Mouse (Mus musculus): Measurements from ENCODE around the gene Ddx23. TPM values are rescaled to one million over a fixed set of nuclear protein-coding genes. Genes with fewer than 3 reads are reported as not detected.

The Ddx23 gene
- polyA plus RNA-seq, 1 experiment from 2014 or later: 26.4 TPM

- H3K4me1 ChIP-seq: peaks cover 7% of the 10 kb centered on the region
- no peaks in the 10 kb centered on the region for H3K9me3 ChIP-seq
- no peak for ATAC-seq (replicated peaks)
- WGBS: 82% methylated on average over 11 of the region's 11 CpGs
- no peaks in the 10 kb centered on the region for H3K27me3 ChIP-seq (replicated peaks)
- no peak overlapping the region for H3K9ac ChIP-seq
- H3K4me3 ChIP-seq: no peak overlapping the region
- H3K27ac ChIP-seq: no peak overlapping the region
- no peak overlapping the region for H3K4me2 ChIP-seq
- no peaks in the 10 kb centered on the region for H3K36me3 ChIP-seq (replicated peaks)
These were observed 1.6 kb upstream of the Ddx23 start for GRCm38 (mm10) chr15:98664042-98664907.

- Histone ChIP-seq H3K27me3 (replicated peaks) (no peaks in the 10 kb centered on the region), H3K4me2 (peak overlapping the region; percentile 56), H3K9ac (peak overlapping the region; percentile 85), H3K9me3 (no peaks in the 10 kb centered on the region), H3K4me1 (peaks cover 7% of the 10 kb centered on the region), H3K36me3 (replicated peaks) (peaks cover 13% of the 10 kb centered on the region), H3K4me3 (peak overlapping the region; percentile 93), H3K27ac (peak overlapping the region; percentile 92)
- ATAC-seq (replicated peaks): peak; percentile 7; the same call in 1 of the 2 replicates
- 1% methylated on average over 14 of the region's 14 CpGs for WGBS
These were observed 512 bp downstream of the Ddx23 start for GRCm38 (mm10) chr15:98662198-98662566.

- no peak overlapping the region for H3K4me2 ChIP-seq
- H3K4me3 ChIP-seq: no peak overlapping the region
- no peaks in the 10 kb centered on the region for H3K9me3 ChIP-seq
- WGBS: 86% methylated on average over 15 of the region's 15 CpGs
- H3K4me1 ChIP-seq: peaks cover 7% of the 10 kb centered on the region
- peaks cover 50% of the 10 kb centered on the region for H3K36me3 ChIP-seq (replicated peaks)
- no peaks in the 10 kb centered on the region for H3K27me3 ChIP-seq (replicated peaks)
- no peak overlapping the region for H3K9ac ChIP-seq
- H3K27ac ChIP-seq: no peak overlapping the region
- ATAC-seq (replicated peaks): no peak
These were observed 5.5 kb downstream of the Ddx23 start for GRCm38 (mm10) chr15:98656982-98657751.

GRCm38 (mm10) chr15:98652174-98652573 is 10.5 kb downstream of the Ddx23 start:
- WGBS: 94% methylated on average over 8 of the region's 8 CpGs
- no peaks in the 10 kb centered on the region for H3K9me3 ChIP-seq
- no peaks in the 10 kb centered on the region for H3K4me1 ChIP-seq
- no peak overlapping the region for H3K4me2 ChIP-seq
- no peak for ATAC-seq (replicated peaks)
- peaks cover 76% of the 10 kb centered on the region for H3K36me3 ChIP-seq (replicated peaks)
- no peak overlapping the region for H3K27ac ChIP-seq
- H3K4me3 ChIP-seq: no peak overlapping the region
- no peaks in the 10 kb centered on the region for H3K27me3 ChIP-seq (replicated peaks)
- H3K9ac ChIP-seq: no peak overlapping the region

- Histone ChIP-seq H3K9ac (no peak overlapping the region), H3K4me1 (no peaks in the 10 kb centered on the region), H3K36me3 (replicated peaks) (peaks cover 70% of the 10 kb centered on the region), H3K4me2 (no peak overlapping the region), H3K9me3 (no peaks in the 10 kb centered on the region), H3K4me3 (no peak overlapping the region), H3K27ac (no peak overlapping the region), H3K27me3 (replicated peaks) (no peaks in the 10 kb centered on the region)
- no peak for ATAC-seq (replicated peaks)
- 93% methylated on average over 15 of the region's 15 CpGs for WGBS
These were observed 11.3 kb downstream of the Ddx23 start for GRCm38 (mm10) chr15:98651431-98651830.

GRCm38 (mm10) chr15:98648071-98648470 is 14.6 kb downstream of the Ddx23 start:
- Histone ChIP-seq H3K9me3 (no peaks in the 10 kb centered on the region), H3K4me1 (no peaks in the 10 kb centered on the region), H3K27me3 (replicated peaks) (no peaks in the 10 kb centered on the region), H3K9ac (no peak overlapping the region), H3K36me3 (replicated peaks) (peaks cover 75% of the 10 kb centered on the region), H3K4me2 (no peak overlapping the region), H3K4me3 (no peak overlapping the region), H3K27ac (no peak overlapping the region)
- 91% methylated on average over 3 of the region's 3 CpGs for WGBS
- ATAC-seq (replicated peaks): no peak

- H3K4me2 ChIP-seq: no peak overlapping the region
- peaks cover 74% of the 10 kb centered on the region for H3K36me3 ChIP-seq (replicated peaks)
- no peaks in the 10 kb centered on the region for H3K9me3 ChIP-seq
- no peak overlapping the region for H3K27ac ChIP-seq
- no peak overlapping the region for H3K9ac ChIP-seq
- no peak overlapping the region for H3K4me3 ChIP-seq
- ATAC-seq (replicated peaks): no peak
- WGBS: 94% methylated on average over 10 of the region's 10 CpGs
- no peaks in the 10 kb centered on the region for H3K27me3 ChIP-seq (replicated peaks)
- H3K4me1 ChIP-seq: no peaks in the 10 kb centered on the region
These were observed 15.4 kb downstream of the Ddx23 start for GRCm38 (mm10) chr15:98647308-98647707.

- H3K9me3 ChIP-seq: no peaks in the 10 kb centered on the region
- peaks cover 73% of the 10 kb centered on the region for H3K36me3 ChIP-seq (replicated peaks)
- 85% methylated on average over 8 of the region's 8 CpGs for WGBS
- no peak overlapping the region for H3K4me2 ChIP-seq
- no peak overlapping the region for H3K27ac ChIP-seq
- no peak for ATAC-seq (replicated peaks)
- H3K9ac ChIP-seq: no peak overlapping the region
- no peaks in the 10 kb centered on the region for H3K4me1 ChIP-seq
- H3K4me3 ChIP-seq: no peak overlapping the region
- no peaks in the 10 kb centered on the region for H3K27me3 ChIP-seq (replicated peaks)
These were observed 16.0 kb downstream of the Ddx23 start for GRCm38 (mm10) chr15:98646737-98647136.

- ATAC-seq (replicated peaks): no peak; the same call in 1 of the 2 replicates
- Histone ChIP-seq H3K27me3 (replicated peaks) (no peaks in the 10 kb centered on the region), H3K4me1 (no peaks in the 10 kb centered on the region), H3K4me3 (no peak overlapping the region), H3K4me2 (no peak overlapping the region), H3K9ac (no peak overlapping the region), H3K9me3 (no peaks in the 10 kb centered on the region), H3K27ac (no peak overlapping the region), H3K36me3 (replicated peaks) (peaks cover 72% of the 10 kb centered on the region)
- WGBS: 88% methylated on average over 24 of the region's 24 CpGs
These were observed 17.4 kb downstream of the Ddx23 start for GRCm38 (mm10) chr15:98645057-98646026.

- H3K9ac ChIP-seq: no peak overlapping the region
- ATAC-seq (replicated peaks): no peak
These were observed 18.3 kb downstream of the Ddx23 start for GRCm38 (mm10) chr15:98644406-98644805.

GRCm38 (mm10) chr15:98640157-98640556 is 22.5 kb downstream of the Ddx23 start:
- no peak overlapping the region for H3K9ac ChIP-seq
- no peaks in the 10 kb centered on the region for H3K9me3 ChIP-seq
- H3K27me3 ChIP-seq (replicated peaks): no peaks in the 10 kb centered on the region
- WGBS: 46% methylated on average over 8 of the region's 8 CpGs
- ATAC-seq (replicated peaks): no peak
- H3K4me2 ChIP-seq: no peak overlapping the region
- H3K27ac ChIP-seq: no peak overlapping the region
- peaks cover 28% of the 10 kb centered on the region for H3K4me1 ChIP-seq
- peaks cover 50% of the 10 kb centered on the region for H3K36me3 ChIP-seq (replicated peaks)
- H3K4me3 ChIP-seq: no peak overlapping the region

More at GRCm38 (mm10) chr15:98644406-98644805, 18.3 kb downstream of the Ddx23 start:
- Histone ChIP-seq H3K9me3 (no peaks in the 10 kb centered on the region), H3K27ac (no peak overlapping the region), H3K4me1 (no peaks in the 10 kb centered on the region), H3K4me2 (no peak overlapping the region), H3K36me3 (replicated peaks) (peaks cover 70% of the 10 kb centered on the region), H3K27me3 (replicated peaks) (no peaks in the 10 kb centered on the region), H3K4me3 (no peak overlapping the region)
- 83% methylated on average over 12 of the region's 12 CpGs for WGBS
